Mouse (Mus musculus) kidney, postnatal 25 days (tissue): ENCODE data around the gene Hmgb1.

ENCODE experiments used
- DNase-seq, 2 experiments: peaks; one replicate each; pipeline ENCODE4 v3.0.0; 2021; ENCODE audit warnings: mixed read lengths in 2 of 2

Gene Hmgb1

GRCm38 (mm10) chr5:149052421-149053338, 131.6 kb downstream of the Hmgb1 start:
- DNase-seq = peak; percentile 99

- DNase-seq = peak; percentile 88 to 93
These were observed 132.5 kb downstream of the Hmgb1 start for GRCm38 (mm10) chr5:149051571-149052420.

GRCm38 (mm10) chr5:149051194-149051570, 133.1 kb downstream of the Hmgb1 start:
- DNase-seq = peak; percentile 64 to 83

GRCm38 (mm10) chr5:149050588-149051160, 133.6 kb downstream of the Hmgb1 start:
- DNase-seq = no peak

- no peak for DNase-seq
These were observed 134.9 kb downstream of the Hmgb1 start for GRCm38 (mm10) chr5:149049435-149049834.

- DNase-seq = no peak
These were observed 135.3 kb downstream of the Hmgb1 start for GRCm38 (mm10) chr5:149048961-149049360.

GRCm38 (mm10) chr5:149046650-149047049, 137.6 kb downstream of the Hmgb1 start:
- DNase-seq = no peak

GRCm38 (mm10) chr5:149045470-149046085, 138.7 kb downstream of the Hmgb1 start:
- DNase-seq = no peak

- DNase-seq = no peak
These were observed 139.2 kb downstream of the Hmgb1 start for GRCm38 (mm10) chr5:149045054-149045453.

- DNase-seq = no peak
These were observed 140.2 kb downstream of the Hmgb1 start for GRCm38 (mm10) chr5:149044067-149044466.

- DNase-seq = no peak
These were observed 141.0 kb downstream of the Hmgb1 start for GRCm38 (mm10) chr5:149043240-149043639.

- DNase-seq = peak; percentile 60 to 61
These were observed 144.5 kb downstream of the Hmgb1 start for GRCm38 (mm10) chr5:149039825-149040224.

GRCm38 (mm10) chr5:149037729-149038128, 146.6 kb downstream of the Hmgb1 start:
- DNase-seq = peak; percentile 84 to 95

GRCm38 (mm10) chr5:149036920-149037319, 147.4 kb downstream of the Hmgb1 start:
- DNase-seq = peak in 1 of 2 experiments; percentile 27

- DNase-seq = peak in 1 of 2 experiments; percentile 12
These were observed 151.9 kb downstream of the Hmgb1 start for GRCm38 (mm10) chr5:149032438-149032837.

- peak; percentile 70 to 88 for DNase-seq
These were observed 153.0 kb downstream of the Hmgb1 start for GRCm38 (mm10) chr5:149031199-149031750.

GRCm38 (mm10) chr5:149030103-149030502, 154.2 kb downstream of the Hmgb1 start:
- DNase-seq = peak in 1 of 2 experiments; percentile 2

- DNase-seq = peak in 1 of 2 experiments; percentile 5
These were observed 155.9 kb downstream of the Hmgb1 start for GRCm38 (mm10) chr5:149028394-149028793.

GRCm38 (mm10) chr5:149027389-149027788, 156.9 kb downstream of the Hmgb1 start:
- DNase-seq = peak in 1 of 2 experiments; percentile 27

- peak; percentile 23 to 59 for DNase-seq
These were observed 163.2 kb downstream of the Hmgb1 start for GRCm38 (mm10) chr5:149021120-149021519.

- DNase-seq = peak in 1 of 2 experiments; percentile 30
These were observed 163.6 kb downstream of the Hmgb1 start for GRCm38 (mm10) chr5:149020681-149021062.

GRCm38 (mm10) chr5:149020059-149020680, 164.1 kb downstream of the Hmgb1 start:
- DNase-seq = peak in 1 of 2 experiments; percentile 41
